Mouse (Mus musculus) liver, adult 2 months (tissue): ENCODE results near the gene Ext2.

ENCODE experiments used
- CTCF ChIP-seq: fragments of 200-500 bp; IDR thresholded peaks from 2 replicates; pipeline ENCODE4 v1.5.1; 2011; ENCODE audit warnings: low read depth, low read length, control low read depth
- POLR2A ChIP-seq: fragments of 200-500 bp; IDR thresholded peaks from 2 replicates; pipeline ENCODE4 v1.6.1; 2011; ENCODE audit warnings: low read length, control low read depth; ENCODE audit not compliant: insufficient read depth; ENCODE audit errors: extremely low read depth

GRCm38 (mm10) chr2:93822045-93822749 lies at the start of gene Ext2:
- TF ChIP-seq POLR2A (peak; percentile 60; the same call in 1 of the 2 replicates), CTCF (peak; percentile 96)
